Mouse (Mus musculus): ENCODE measurements around the gene Gcsam.

GRCm38 (mm10) chr16:45561747-45562146 is 48.4 kb upstream of the Gcsam start:
- TF ChIP-seq CTCF (IDR thresholded peaks at IDR 0.05; ENCODE audit: low read depth, low read length): no peak
- TF ChIP-seq POLR2AphosphoS5 (IDR thresholded peaks at IDR 0.05; ENCODE audit: insufficient replicate concordance, low read depth, low read length): no peak
- TF ChIP-seq GATA1 (IDR thresholded peaks at IDR 0.05; ENCODE audit: borderline replicate concordance, low read length): no peak
- TF ChIP-seq TAL1 (conservative IDR thresholded peaks at IDR 0.05; ENCODE audit: low read depth, low read length): no peak
- no peak for TF ChIP-seq GATA2 (IDR thresholded peaks at IDR 0.05; ENCODE audit: borderline replicate concordance, low read depth, low read length)
